Mouse (Mus musculus) embryonic facial prominence, embryonic 14.5 days (tissue): ENCODE results near the gene Snd1. TPM values are rescaled to one million over a fixed set of nuclear protein-coding genes. Genes with fewer than 3 reads are reported as not detected.

ENCODE experiments used
- ATAC-seq: fragments of 200-750 bp; cut with Nextera tagmentation; 2 replicates; pipeline ENCODE4 v1.8.0; 2017; ENCODE audit warnings: low read depth, moderate number of reproducible peaks, moderate TSS enrichment
- DNase-seq: peaks from one replicate; pipeline ENCODE4 v3.0.0-alpha.2; 2015; ENCODE audit warnings: low spot score
- H3K27ac ChIP-seq: fragments of 300-500 bp; sonication (generic); replicated peaks from 2 replicates; pipeline ENCODE4 v1.5.1; 2014; ENCODE audit warnings: low read depth, mild to moderate bottlenecking, low read length, moderate library complexity
- H3K27me3 ChIP-seq: fragments of 300-500 bp; sonication (generic); replicated peaks from 2 replicates; pipeline ENCODE4 v1.6.1; 2014; ENCODE audit warnings: low read length; ENCODE audit not compliant: control insufficient read depth, insufficient read depth
- H3K36me3 ChIP-seq: fragments of 300-500 bp; sonication (generic); 2 replicates; pipeline ENCODE4 v1.6.1; 2014; ENCODE audit warnings: low read length, mixed read lengths; ENCODE audit not compliant: control insufficient read depth, insufficient read depth
- H3K4me1 ChIP-seq: fragments of 300-500 bp; sonication (generic); 2 replicates; pipeline ENCODE4 v1.6.1; 2014; ENCODE audit warnings: antibody characterized with exemption, low read length; ENCODE audit not compliant: control insufficient read depth, insufficient read depth
- H3K4me2 ChIP-seq: fragments of 300-500 bp; sonication (generic); 2 replicates; pipeline ENCODE4 v1.6.1; 2014; ENCODE audit warnings: low read depth, mild to moderate bottlenecking, low read length, moderate library complexity, mixed read lengths
- H3K4me3 ChIP-seq: fragments of 300-500 bp; sonication (generic); 2 replicates; pipeline ENCODE4 v1.5.1; 2014; ENCODE audit warnings: low read depth, mild to moderate bottlenecking, low read length
- H3K9ac ChIP-seq: fragments of 300-500 bp; sonication (generic); 2 replicates; pipeline ENCODE4 v1.6.1; 2014; ENCODE audit warnings: low read depth, mild to moderate bottlenecking, low read length, moderate library complexity, mixed read lengths
- H3K9me3 ChIP-seq: fragments of 300-500 bp; sonication (generic); 2 replicates; pipeline ENCODE4 v1.6.1; 2016; ENCODE audit warnings: low read length; ENCODE audit not compliant: control insufficient read depth
- WGBS: fragments of 180-500 bp; shearing (Covaris S2); extraction: QIAGEN DNeasy Blood & Tissue Kit; methylation state at CpG from one replicate; pipeline ENCODE4 v1.1.7; 2014; 5-methylcytosine and 5-hydroxymethylcytosine counted together
- polyA plus RNA-seq: library from polyadenylated mRNA; unstranded; fragments of >200 nt; fragmentation: Nextera tagmentation; extraction: Ambion mirVana; gene quantifications from 2 replicates; pipeline ENCODE4 v1.2.1, GENCODE M21; 2014

Gene Snd1
- polyA plus RNA-seq, 1 experiment from 2014 or later = 111 TPM

GRCm38 (mm10) chr6:28877945-28878666, 403.2 kb downstream of the Snd1 start:
- no peak overlapping the region for H3K27ac ChIP-seq
- DNase-seq = peak; percentile 65
- H3K4me2 ChIP-seq = no peak overlapping the region
- H3K27me3 ChIP-seq = no peaks in the 10 kb centered on the region
- no peak overlapping the region for H3K9ac ChIP-seq
- ATAC-seq = peak; percentile 76
- no peak overlapping the region for H3K4me3 ChIP-seq
- no peaks in the 10 kb centered on the region for H3K4me1 ChIP-seq
- H3K36me3 ChIP-seq = peaks cover 18% of the 10 kb centered on the region; the same call in 1 of the 2 replicates
- WGBS = 26% methylated on average over 7 of the region's 7 CpGs
- H3K9me3 ChIP-seq = no peaks in the 10 kb centered on the region

GRCm38 (mm10) chr6:28879315-28879714, 404.4 kb downstream of the Snd1 start:
- peaks cover 22% of the 10 kb centered on the region for H3K36me3 ChIP-seq
- H3K4me3 ChIP-seq = no peak overlapping the region
- no peaks in the 10 kb centered on the region for H3K27me3 ChIP-seq
- 62% methylated on average over 8 of the region's 8 CpGs for WGBS
- no peak overlapping the region for H3K27ac ChIP-seq
- H3K9ac ChIP-seq = no peak overlapping the region
- H3K4me1 ChIP-seq = no peaks in the 10 kb centered on the region
- DNase-seq = no peak
- H3K9me3 ChIP-seq = no peaks in the 10 kb centered on the region
- no peak for ATAC-seq
- no peak overlapping the region for H3K4me2 ChIP-seq

GRCm38 (mm10) chr6:28880909-28881308, 406.0 kb downstream of the Snd1 start:
- no peak overlapping the region for H3K4me3 ChIP-seq
- 81% methylated on average over 4 of the region's 4 CpGs for WGBS
- no peaks in the 10 kb centered on the region for H3K9me3 ChIP-seq
- DNase-seq = no peak
- peaks cover 27% of the 10 kb centered on the region for H3K36me3 ChIP-seq
- no peaks in the 10 kb centered on the region for H3K4me1 ChIP-seq
- no peak overlapping the region for H3K9ac ChIP-seq
- no peak overlapping the region for H3K4me2 ChIP-seq
- no peak for ATAC-seq
- H3K27ac ChIP-seq = no peak overlapping the region
- H3K27me3 ChIP-seq = no peaks in the 10 kb centered on the region

GRCm38 (mm10) chr6:28883518-28883917, 408.6 kb downstream of the Snd1 start:
- Histone ChIP-seq H3K9ac (no peak overlapping the region), H3K4me3 (no peak overlapping the region), H3K36me3 (peaks cover 38% of the 10 kb centered on the region), H3K4me1 (no peaks in the 10 kb centered on the region), H3K27me3 (no peaks in the 10 kb centered on the region), H3K9me3 (no peaks in the 10 kb centered on the region), H3K27ac (no peak overlapping the region), H3K4me2 (no peak overlapping the region)
- no peak for DNase-seq
- 70% methylated on average over 5 of the region's 5 CpGs for WGBS
- no peak for ATAC-seq

GRCm38 (mm10) chr6:28886724-28887440, 411.9 kb downstream of the Snd1 start:
- H3K9me3 ChIP-seq = no peaks in the 10 kb centered on the region
- no peak overlapping the region for H3K4me2 ChIP-seq
- WGBS = 91% methylated on average over 7 of the region's 7 CpGs
- no peak for ATAC-seq
- H3K9ac ChIP-seq = no peak overlapping the region
- H3K4me1 ChIP-seq = no peaks in the 10 kb centered on the region
- no peak overlapping the region for H3K4me3 ChIP-seq
- peaks cover 58% of the 10 kb centered on the region for H3K36me3 ChIP-seq
- DNase-seq = no peak
- no peak overlapping the region for H3K27ac ChIP-seq
- H3K27me3 ChIP-seq = no peaks in the 10 kb centered on the region

GRCm38 (mm10) chr6:28890426-28890825, 415.5 kb downstream of the Snd1 start:
- H3K36me3 ChIP-seq = peaks cover 49% of the 10 kb centered on the region
- no peak for ATAC-seq
- no peak for DNase-seq

GRCm38 (mm10) chr6:28891480-28891879, 416.5 kb downstream of the Snd1 start:
- no peaks in the 10 kb centered on the region for H3K9me3 ChIP-seq
- no peak overlapping the region for H3K27ac ChIP-seq
- H3K4me1 ChIP-seq = no peaks in the 10 kb centered on the region
- no peak for DNase-seq
- ATAC-seq = no peak
- H3K4me3 ChIP-seq = no peak overlapping the region
- no peak overlapping the region for H3K4me2 ChIP-seq
- 56% methylated on average over 9 of the region's 9 CpGs for WGBS
- H3K9ac ChIP-seq = no peak overlapping the region
- H3K27me3 ChIP-seq = no peaks in the 10 kb centered on the region
- H3K36me3 ChIP-seq = peaks cover 38% of the 10 kb centered on the region

More at GRCm38 (mm10) chr6:28890426-28890825, 415.5 kb downstream of the Snd1 start:
- no peaks in the 10 kb centered on the region for H3K4me1 ChIP-seq
- no peak overlapping the region for H3K9ac ChIP-seq
- no peak overlapping the region for H3K27ac ChIP-seq
- H3K4me2 ChIP-seq = no peak overlapping the region
- 81% methylated on average over 6 of the region's 6 CpGs for whole genome bisulfite sequencing
- no peaks in the 10 kb centered on the region for H3K9me3 ChIP-seq
- no peak overlapping the region for H3K4me3 ChIP-seq
- no peaks in the 10 kb centered on the region for H3K27me3 ChIP-seq

GRCm38 (mm10) chr6:28895004-28895515, 420.1 kb downstream of the Snd1 start:
- Histone ChIP-seq H3K4me2 (no peak overlapping the region), H3K9me3 (no peaks in the 10 kb centered on the region), H3K27me3 (no peaks in the 10 kb centered on the region), H3K4me3 (no peak overlapping the region), H3K36me3 (peaks cover 19% of the 10 kb centered on the region; the same call in 1 of the 2 replicates), H3K9ac (no peak overlapping the region), H3K4me1 (no peaks in the 10 kb centered on the region), H3K27ac (no peak overlapping the region)
- WGBS = 68% methylated on average over 12 of the region's 12 CpGs
- ATAC-seq (no peak), DNase-seq (no peak)
